Mouse (Mus musculus) forebrain, embryonic 11.5 days (tissue): ENCODE data around the gene P4hb. TPM values are rescaled to one million over a fixed set of nuclear protein-coding genes. Genes with fewer than 3 reads are reported as not detected.

Experiments
- ATAC-seq: fragments of 200-750 bp; cut with Nextera tagmentation; replicated peaks from 2 replicates; pipeline ENCODE4 v1.8.0; 2017; ENCODE audit warnings: moderate TSS enrichment; ENCODE audit not compliant: low FRiP score
- DNase-seq: peaks from one replicate; pipeline ENCODE4 v3.0.0-alpha.2; 2017; ENCODE audit warnings: low spot score
- H3K27ac ChIP-seq: fragments of 300-500 bp; sonication (generic); 2 replicates; pipeline ENCODE4 v1.5.1; 2014; ENCODE audit warnings: low read depth, low read length
- H3K27me3 ChIP-seq: fragments of 300-500 bp; sonication (generic); 2 replicates; pipeline ENCODE4 v1.6.1; 2014; ENCODE audit warnings: mild to moderate bottlenecking, low read length, mixed read lengths; ENCODE audit not compliant: control insufficient read depth, insufficient read depth
- H3K36me3 ChIP-seq: fragments of 300-500 bp; sonication (generic); 2 replicates; pipeline ENCODE4 v1.6.1; 2014; ENCODE audit warnings: mild to moderate bottlenecking, low read length, moderate library complexity, mixed read lengths; ENCODE audit not compliant: control insufficient read depth, insufficient read depth
- H3K4me1 ChIP-seq: fragments of 300-500 bp; sonication (generic); replicated peaks from 2 replicates; pipeline ENCODE4 v1.6.1; 2014; ENCODE audit warnings: low read length, mixed read lengths; ENCODE audit not compliant: control insufficient read depth, insufficient read depth
- H3K4me2 ChIP-seq: fragments of 300-500 bp; sonication (generic); 2 replicates; pipeline ENCODE4 v1.6.1; 2014; ENCODE audit warnings: low read depth, mild to moderate bottlenecking, low read length, moderate library complexity, mixed read lengths; ENCODE audit not compliant: severe bottlenecking
- H3K4me3 ChIP-seq: fragments of 300-500 bp; sonication (generic); 2 replicates; pipeline ENCODE4 v1.5.1; 2014; ENCODE audit warnings: low read depth, low read length
- H3K9ac ChIP-seq: fragments of 300-500 bp; sonication (generic); 2 replicates; pipeline ENCODE4 v1.6.1; 2014; ENCODE audit warnings: low read length
- H3K9me3 ChIP-seq: fragments of 300-500 bp; sonication (generic); 2 replicates; pipeline ENCODE4 v1.6.1; 2016; ENCODE audit warnings: low read length, mixed read lengths; ENCODE audit not compliant: control insufficient read depth
- WGBS: fragments of 180-500 bp; shearing (Covaris S2); extraction: QIAGEN DNeasy Blood & Tissue Kit; methylation state at CpG from one replicate; pipeline ENCODE4 v1.1.7; 2014; 5-methylcytosine and 5-hydroxymethylcytosine counted together
- polyA plus RNA-seq: library from polyadenylated mRNA; unstranded; fragments of >200 nt; fragmentation: Nextera tagmentation; extraction: Ambion mirVana; gene quantifications from 2 replicates; pipeline ENCODE4 v1.2.1, GENCODE M21; 2014

Gene P4hb
- polyA plus RNA-seq, 1 experiment from 2014 or later, result 439 TPM

DNA sequence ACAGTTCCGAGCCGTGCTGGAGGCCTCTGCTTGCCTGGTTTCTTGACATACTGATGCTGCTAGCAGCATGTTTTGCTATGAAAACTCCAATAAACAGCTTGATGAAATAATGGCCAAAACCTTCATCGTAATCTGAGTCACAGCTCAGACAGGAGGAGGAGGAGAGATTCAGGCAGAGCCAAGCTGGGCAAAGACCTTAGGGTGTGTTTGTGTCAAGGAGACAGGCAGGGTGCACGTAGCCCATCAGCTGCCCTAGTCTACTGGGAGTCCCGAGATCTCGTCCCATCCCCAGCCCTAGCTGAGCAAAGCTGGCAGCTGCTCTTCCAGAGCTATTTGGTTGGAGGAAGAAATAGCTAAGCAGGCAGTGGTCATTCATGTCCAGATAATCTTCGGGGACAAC, 32.6 kb upstream of the P4hb start:
- Histone ChIP-seq H3K4me3 (no peak overlapping the region), H3K4me2 (no peak overlapping the region), H3K27ac (no peak overlapping the region), H3K27me3 (no peaks in the 10 kb centered on the region), H3K9me3 (no peaks in the 10 kb centered on the region), H3K9ac (no peak overlapping the region), H3K36me3 (peaks cover 6% of the 10 kb centered on the region; the same call in 1 of the 2 replicates), H3K4me1 (peaks cover 2% of the 10 kb centered on the region; the same call in 1 of the 2 replicates)
- DNase-seq (no peak), ATAC-seq (no peak)
- 88% methylated on average over 7 of the region's 7 CpGs for WGBS

DNA sequence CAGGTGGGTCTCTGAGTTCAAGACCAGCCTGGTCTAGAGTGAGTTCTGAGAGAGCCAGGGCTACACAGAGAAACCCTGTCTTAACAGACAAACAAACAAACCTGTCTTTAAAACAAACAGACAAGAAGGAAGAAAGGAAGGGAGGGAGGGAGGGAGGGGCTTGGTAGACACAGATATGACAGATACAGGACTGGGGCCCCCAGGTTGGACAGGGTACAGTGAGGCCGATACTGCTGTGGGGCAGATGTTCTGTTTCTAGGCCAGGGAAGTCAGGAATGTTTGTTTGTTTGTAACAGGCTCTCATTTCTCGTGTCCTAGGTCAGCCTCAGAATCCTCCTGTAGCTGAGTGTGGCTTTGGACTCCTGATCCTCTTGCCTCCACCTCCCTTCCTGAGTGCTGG, 30.5 kb upstream of the P4hb start:
- Histone ChIP-seq H3K36me3 (peaks cover 6% of the 10 kb centered on the region; the same call in 1 of the 2 replicates), H3K9ac (no peak overlapping the region), H3K27me3 (no peaks in the 10 kb centered on the region), H3K4me1 (peaks cover 6% of the 10 kb centered on the region; the same call in 1 of the 2 replicates), H3K9me3 (no peaks in the 10 kb centered on the region), H3K4me2 (no peak overlapping the region), H3K4me3 (no peak overlapping the region), H3K27ac (no peak overlapping the region)
- ATAC-seq (no peak), DNase-seq (no peak)
- 88% methylated on average over 2 of the region's 2 CpGs for WGBS

DNA sequence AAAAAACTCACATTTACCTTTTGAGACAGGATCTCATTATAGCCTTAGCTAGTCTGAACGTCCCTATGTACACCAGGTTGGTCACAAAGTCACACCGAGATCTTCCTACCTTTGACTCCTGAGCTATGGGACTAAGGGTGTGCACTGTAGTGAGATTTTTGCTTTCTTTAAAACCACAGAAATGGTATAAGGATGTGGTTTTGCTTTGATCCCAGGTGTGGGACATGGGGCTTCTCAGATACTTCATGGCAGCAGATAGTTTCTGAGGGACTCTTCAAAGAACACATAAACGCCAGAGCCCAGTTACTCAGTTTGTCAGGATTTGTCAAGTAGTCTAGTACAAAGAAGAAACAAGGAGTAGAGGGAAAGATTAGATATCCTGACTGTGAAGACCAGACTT, 27.7 kb upstream of the P4hb start:
- Histone ChIP-seq H3K27ac (no peak overlapping the region), H3K9me3 (no peaks in the 10 kb centered on the region), H3K27me3 (no peaks in the 10 kb centered on the region), H3K36me3 (peaks cover 15% of the 10 kb centered on the region; the same call in 1 of the 2 replicates), H3K9ac (no peak overlapping the region), H3K4me1 (peaks cover 12% of the 10 kb centered on the region; the same call in 1 of the 2 replicates), H3K4me3 (no peak overlapping the region), H3K4me2 (no peak overlapping the region)
- 98% methylated on average over 3 of the region's 3 CpGs for WGBS
- ATAC-seq (no peak), DNase-seq (no peak)

DNA sequence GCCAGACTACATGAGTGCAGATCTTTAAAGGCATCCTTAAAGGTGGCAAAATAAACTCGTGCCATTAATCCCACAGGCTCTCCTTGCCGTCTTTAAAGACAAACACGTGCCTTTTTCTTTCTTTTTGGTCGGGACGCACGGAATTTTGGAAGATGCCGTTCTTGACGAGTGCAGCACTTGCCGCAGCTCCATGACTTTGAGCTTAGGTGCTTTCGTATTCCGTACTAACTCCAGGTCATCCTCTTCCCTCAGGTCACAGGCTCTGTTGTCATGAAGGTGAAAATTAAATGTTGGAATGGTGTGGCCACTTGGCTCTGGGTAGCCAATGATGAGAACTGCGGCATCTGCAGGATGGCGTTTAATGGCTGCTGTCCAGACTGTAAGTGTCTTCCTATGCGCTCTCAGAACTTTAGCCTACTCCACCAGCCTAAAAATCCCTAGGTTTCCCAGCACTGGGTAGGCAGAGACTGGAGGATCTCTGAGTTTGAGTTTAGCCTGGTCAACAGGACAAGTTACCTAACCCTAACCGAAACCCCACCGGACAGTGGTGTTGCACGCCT, 26.0 kb upstream of the P4hb start:
- Histone ChIP-seq H3K36me3 (peaks cover 22% of the 10 kb centered on the region; the same call in 1 of the 2 replicates), H3K27ac (peak overlapping the region; percentile 71; the same call in 1 of the 2 replicates), H3K4me2 (peak overlapping the region; percentile 99), H3K9me3 (no peaks in the 10 kb centered on the region), H3K4me3 (peak overlapping the region; percentile 100), H3K9ac (peak overlapping the region; percentile 75), H3K27me3 (no peaks in the 10 kb centered on the region), H3K4me1 (peaks cover 12% of the 10 kb centered on the region; the same call in 1 of the 2 replicates)
- ATAC-seq, result 0 out of 2 replicates have a peak, but pooled peaks have one; percentile 14
- no peak for DNase-seq
- WGBS, result 53% methylated on average over 17 of the region's 17 CpGs

DNA sequence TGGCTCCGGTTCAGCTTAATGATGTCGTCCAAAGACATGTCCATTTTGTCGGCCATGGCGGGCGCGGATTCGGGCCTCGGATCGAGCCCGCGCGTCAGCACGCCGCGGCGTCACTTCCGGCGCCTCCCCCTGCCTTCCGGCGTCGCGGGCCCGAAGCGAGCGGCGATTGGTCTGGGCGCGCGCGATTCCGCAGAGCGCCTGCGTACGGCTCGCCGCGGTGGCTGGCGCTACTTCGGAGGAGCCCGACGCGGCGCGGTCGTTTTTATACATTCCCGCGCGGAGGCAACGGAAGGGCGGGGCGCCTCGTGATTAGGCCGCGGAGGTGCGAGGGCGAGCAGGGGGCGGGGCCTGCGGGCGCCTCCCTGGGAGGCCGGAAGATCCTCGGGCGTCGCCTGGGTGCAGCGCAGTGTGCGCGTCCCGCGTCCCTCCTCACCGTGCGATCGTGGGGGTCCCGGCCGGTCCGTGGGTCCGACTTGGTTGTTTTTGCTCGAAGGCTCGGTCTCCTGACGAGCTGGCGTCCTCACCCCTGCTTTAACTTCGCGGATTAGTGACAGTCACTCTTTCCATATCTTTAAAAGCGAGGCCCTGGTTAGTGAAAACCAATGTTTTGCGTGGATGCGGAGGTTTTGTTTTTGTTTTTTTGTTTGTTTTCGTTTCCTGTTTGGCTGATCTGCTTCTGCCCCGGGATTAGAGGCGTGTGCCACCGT, 25.4 kb upstream of the P4hb start, which contains the start of the genes Alyref and Anapc11:
Gene Alyref (minus strand): TSS at position 83 of the 707 bp plus-strand sequence.
Gene Anapc11 (plus strand): TSS at position 139 of the 707 bp plus-strand sequence.
- H3K9ac ChIP-seq, result peak within 1 kb of the TSS; percentile 98
- peak within 1 kb of the TSS; percentile 74 for H3K27ac ChIP-seq
- peak; percentile 97 for DNase-seq
- ATAC-seq, result peak; percentile 98
- peaks cover 12% of the 10 kb centered on the region; the same call in 1 of the 2 replicates for H3K4me1 ChIP-seq
- no peaks in the 10 kb centered on the region for H3K9me3 ChIP-seq
- H3K27me3 ChIP-seq, result no peaks in the 10 kb centered on the region
- peaks cover 28% of the 10 kb centered on the region for H3K36me3 ChIP-seq
- peak within 1 kb of the TSS; percentile 100 for H3K4me3 ChIP-seq
- H3K4me2 ChIP-seq, result peak within 1 kb of the TSS; percentile 99
- under 1% methylated on average over 76 of the region's 88 CpGs for WGBS

DNA sequence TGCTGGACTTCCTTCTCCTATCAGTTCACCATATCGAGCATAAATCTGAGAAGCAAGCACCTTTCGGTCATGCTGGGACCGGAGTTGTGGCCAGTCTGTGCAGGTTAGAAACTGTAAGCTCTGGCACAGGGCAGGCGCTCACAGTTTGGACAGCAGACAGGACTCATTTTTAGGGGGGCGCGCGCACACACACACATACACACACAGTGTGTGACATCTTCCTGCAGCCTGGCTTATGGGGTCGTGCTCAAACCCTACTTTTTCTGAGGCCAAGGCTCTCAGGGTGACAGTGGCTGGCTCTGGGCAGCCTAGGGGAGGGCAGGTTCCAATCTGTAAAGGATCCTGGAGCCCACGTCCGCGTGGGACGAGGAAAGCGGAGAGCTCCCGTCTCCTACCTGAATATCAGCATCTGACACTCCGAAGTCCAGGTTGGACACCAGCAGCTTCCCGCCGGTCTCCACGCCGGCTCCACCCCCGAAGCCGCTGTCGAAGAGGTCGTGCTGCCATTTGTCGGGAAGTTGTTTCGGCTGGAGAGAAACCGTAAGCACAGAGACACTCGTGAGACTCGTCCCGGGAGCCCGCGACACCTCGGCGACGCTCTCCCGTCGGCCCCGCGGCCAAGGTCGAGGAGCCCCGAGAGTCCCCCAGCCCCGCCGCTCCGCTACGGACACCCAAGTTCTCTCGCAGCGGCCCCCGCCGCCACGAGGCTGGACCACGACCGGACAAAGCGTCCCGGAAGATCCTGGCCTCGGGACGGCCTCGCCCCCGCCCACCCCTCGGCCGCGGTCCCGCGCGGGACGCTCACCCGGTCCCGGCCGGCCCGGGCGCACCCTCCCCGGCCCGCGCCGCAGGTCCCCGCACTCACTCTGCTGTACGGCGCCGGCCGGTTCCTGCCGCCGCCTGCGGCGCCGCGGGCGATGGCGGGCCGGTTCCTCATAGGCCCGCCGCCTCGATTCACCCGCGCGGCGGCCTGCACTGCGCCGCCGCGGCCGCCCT, 24.5 kb upstream of the P4hb start:
- Histone ChIP-seq H3K4me3 (peak overlapping the region; percentile 100), H3K36me3 (peaks cover 31% of the 10 kb centered on the region), H3K9ac (peak overlapping the region; percentile 98), H3K27ac (peak overlapping the region; percentile 74), H3K4me2 (peak overlapping the region; percentile 99), H3K27me3 (no peaks in the 10 kb centered on the region), H3K9me3 (no peaks in the 10 kb centered on the region), H3K4me1 (peaks cover 12% of the 10 kb centered on the region; the same call in 1 of the 2 replicates)
- 5% methylated on average over 93 of the region's 99 CpGs for WGBS
- ATAC-seq, result no peak; the same call in 1 of the 2 replicates
- peak; percentile 67 for DNase-seq

DNA sequence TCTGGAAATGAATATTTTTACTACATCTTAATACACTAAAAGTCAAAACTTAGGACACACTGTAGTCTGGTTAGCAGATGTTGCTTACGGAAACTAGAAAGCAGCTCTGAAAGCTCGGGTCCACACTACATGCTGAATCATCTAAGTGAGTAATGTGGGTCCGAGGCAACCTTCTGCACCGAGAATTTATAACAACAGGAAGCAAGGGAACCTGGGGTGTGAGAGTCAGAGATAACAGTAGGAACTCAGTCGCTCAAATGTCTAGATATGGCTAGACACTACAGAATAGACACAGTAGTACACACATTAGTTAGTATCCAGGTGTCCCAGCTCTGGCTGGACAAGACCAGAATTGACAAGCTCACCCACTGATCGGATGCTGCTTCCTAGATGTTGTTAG, 15.5 kb upstream of the P4hb start:
- H3K4me1 ChIP-seq, result no peaks in the 10 kb centered on the region
- peaks cover 38% of the 10 kb centered on the region for H3K36me3 ChIP-seq
- DNase-seq, result no peak

DNA sequence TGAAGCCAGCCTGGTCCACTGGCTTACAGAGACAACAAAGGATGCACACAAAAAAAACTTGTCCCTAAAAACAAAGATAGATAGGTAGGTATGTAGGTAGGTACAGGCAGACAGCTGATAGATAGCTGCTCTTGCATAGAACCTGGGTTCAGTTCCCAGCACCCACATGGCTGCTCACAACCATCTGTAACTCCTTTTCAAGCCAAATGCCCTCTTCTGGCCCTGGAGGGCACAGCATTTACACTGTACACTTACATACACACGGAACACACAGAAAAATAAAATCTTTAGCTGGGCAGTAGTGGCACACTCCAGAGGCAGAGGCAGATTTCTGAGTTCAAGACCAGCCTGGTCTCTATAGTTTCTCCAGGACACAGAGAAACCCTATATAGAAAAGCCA, 10.9 kb upstream of the P4hb start:
- H3K9me3 ChIP-seq, result peaks cover 3% of the 10 kb centered on the region; the same call in 1 of the 2 replicates
- WGBS, result 94% methylated on average over 1 of the region's 1 CpGs
- H3K27ac ChIP-seq, result no peak overlapping the region
- H3K36me3 ChIP-seq, result peaks cover 29% of the 10 kb centered on the region
- H3K4me2 ChIP-seq, result no peak overlapping the region
- ATAC-seq (no peak), DNase-seq (no peak)
- H3K27me3 ChIP-seq, result no peaks in the 10 kb centered on the region
- no peak overlapping the region for H3K9ac ChIP-seq
- no peak overlapping the region for H3K4me3 ChIP-seq
- H3K4me1 ChIP-seq, result peaks cover 10% of the 10 kb centered on the region

More for the DNA sequence above, 15.5 kb upstream of the P4hb start:
- Histone ChIP-seq H3K27me3 (no peaks in the 10 kb centered on the region), H3K27ac (no peak overlapping the region), H3K9ac (no peak overlapping the region), H3K9me3 (peaks cover 3% of the 10 kb centered on the region; the same call in 1 of the 2 replicates), H3K4me2 (no peak overlapping the region), H3K4me3 (no peak overlapping the region)
- ATAC-seq, result no peak
- 91% methylated on average over 6 of the region's 6 CpGs for WGBS
